Mouse (Mus musculus): Measurements from ENCODE around the gene Chst1. TPM values are rescaled to one million over a fixed set of nuclear protein-coding genes. Genes with fewer than 3 reads are reported as not detected.

Chst1 gene
- total RNA-seq, 2 experiments from 2014 or later, result 247 to 264 TPM

GRCm38 (mm10) chr2:92659491-92660035 is 60.1 kb downstream of the Chst1 start:
- no peak for DNase-seq (ENCODE audit: low spot score in 2 of 2)
- intact Hi-C loops (cut with DNase I), result no loop called here

- DNase-seq (ENCODE audit: low spot score in 2 of 2), result no peak
- intact Hi-C loops (cut with DNase I), result no loop called here
Measured at GRCm38 (mm10) chr2:92662534-92663068, 63.1 kb downstream of the Chst1 start.

Small RNAs within 50 kb of the gene (microRNA-seq; reads per million reads assigned to microRNA genes)
- gene Mir7221, result not detected
- not detected for gene Mir7222

Other genes starting within 250 kb of the Chst1 start
- 10 to 100 TPM; 33.4 to 34.1 TPM for gene Pex16, start 225.0 kb upstream of the Chst1 start, total RNA-seq (2021)
- under 1 TPM; 0.47 to 0.97 TPM for gene Large2, start 224.8 kb upstream of the Chst1 start, total RNA-seq (2021)
- gene 1700029I15Rik, start 217.2 kb upstream of the Chst1 start, total RNA-seq (2021), result 1 to 10 TPM; 3.6 to 4.2 TPM
- gene Mapk8ip1, start 198.4 kb upstream of the Chst1 start, total RNA-seq (2021), result 100 to 1,000 TPM; 344 to 389 TPM
- gene Cry2, start 165.7 kb upstream of the Chst1 start, total RNA-seq (2021), result 100 to 1,000 TPM; 109 to 122 TPM
- gene Slc35c1, start 139.2 kb upstream of the Chst1 start, total RNA-seq (2021), result 10 to 100 TPM; 17.0 to 18.4 TPM